Mouse (Mus musculus) embryonic facial prominence, embryonic 13.5 days (tissue): ENCODE measurements at regions not wholly inside any gene's neighbourhood (a gene's known extent, or its start where the extent isn't known, plus 50 kb on each side); places are given as distances from the start of the nearest gene placed in this dataset.

Experiments used
- ATAC-seq: fragments of 200-750 bp; cut with Nextera tagmentation; 2 replicates; pipeline ENCODE4 v1.8.0; 2017; ENCODE audit warnings: low read depth; ENCODE audit not compliant: insufficient number of reproducible peaks, insufficient read depth, low FRiP score, low TSS enrichment
- H3K27ac ChIP-seq: fragments of 300-500 bp; sonication (generic); 2 replicates; pipeline ENCODE4 v1.5.1; 2015; ENCODE audit warnings: moderate library complexity, mild to moderate bottlenecking, inconsistent platforms
- H3K27me3 ChIP-seq: fragments of 300-500 bp; sonication (generic); 2 replicates; pipeline ENCODE4 v1.6.1; 2015; ENCODE audit warnings: mild to moderate bottlenecking, inconsistent platforms
- H3K36me3 ChIP-seq: fragments of 300-500 bp; sonication (generic); 2 replicates; pipeline ENCODE4 v1.6.1; 2015; ENCODE audit warnings: mild to moderate bottlenecking, inconsistent platforms
- H3K4me1 ChIP-seq: fragments of 300-500 bp; sonication (generic); 2 replicates; pipeline ENCODE4 v1.6.1; 2015; ENCODE audit warnings: inconsistent platforms
- H3K4me2 ChIP-seq: fragments of 300-500 bp; sonication (generic); 2 replicates; pipeline ENCODE4 v1.6.1; 2015; ENCODE audit warnings: moderate library complexity, mild to moderate bottlenecking, inconsistent platforms
- H3K4me3 ChIP-seq: fragments of 300-500 bp; sonication (generic); 2 replicates; pipeline ENCODE4 v1.5.1; 2015; ENCODE audit warnings: mild to moderate bottlenecking, inconsistent platforms
- H3K9ac ChIP-seq: fragments of 300-500 bp; sonication (generic); 2 replicates; pipeline ENCODE4 v1.6.1; 2015; ENCODE audit warnings: mild to moderate bottlenecking, inconsistent platforms
- H3K9me3 ChIP-seq: fragments of 300-500 bp; sonication (generic); 2 replicates; pipeline ENCODE4 v1.6.1; 2016; ENCODE audit warnings: inconsistent platforms
- WGBS: fragments of 180-500 bp; shearing (Covaris S2); methylation state at CpG from one replicate; pipeline ENCODE4 v1.1.7; 2015; ENCODE audit warnings: mixed read lengths; 5-methylcytosine and 5-hydroxymethylcytosine counted together

- Histone ChIP-seq H3K4me3 (no peak overlapping the region), H3K27me3 (no peaks in the 10 kb centered on the region)
- no peak for ATAC-seq
These were observed 143.4 kb downstream of the Tmem161b start for GRCm38 (mm10) chr13:84365503-84365902.

GRCm38 (mm10) chr13:84366017-84366416 lies 143.9 kb downstream of the Tmem161b start:
- no peak overlapping the region for H3K9ac ChIP-seq
- H3K27me3 ChIP-seq, result no peaks in the 10 kb centered on the region
- no peak overlapping the region for H3K27ac ChIP-seq
- H3K4me3 ChIP-seq, result no peak overlapping the region
- ATAC-seq, result no peak
- H3K9me3 ChIP-seq, result no peaks in the 10 kb centered on the region
- H3K36me3 ChIP-seq, result no peaks in the 10 kb centered on the region
- H3K4me2 ChIP-seq, result no peak overlapping the region
- no peaks in the 10 kb centered on the region for H3K4me1 ChIP-seq

More at GRCm38 (mm10) chr13:84365503-84365902, 143.4 kb downstream of the Tmem161b start:
- no peak overlapping the region for H3K9ac ChIP-seq
- no peak overlapping the region for H3K4me2 ChIP-seq
- no peak overlapping the region for H3K27ac ChIP-seq
- no peaks in the 10 kb centered on the region for H3K9me3 ChIP-seq
- no peaks in the 10 kb centered on the region for H3K36me3 ChIP-seq
- no peaks in the 10 kb centered on the region for H3K4me1 ChIP-seq

GRCm38 (mm10) chr13:84366839-84367238 lies 144.7 kb downstream of the Tmem161b start:
- Histone ChIP-seq H3K4me2 (no peak overlapping the region), H3K9ac (no peak overlapping the region), H3K27ac (no peak overlapping the region), H3K27me3 (no peaks in the 10 kb centered on the region), H3K9me3 (no peaks in the 10 kb centered on the region), H3K4me1 (no peaks in the 10 kb centered on the region), H3K36me3 (no peaks in the 10 kb centered on the region), H3K4me3 (no peak overlapping the region)
- no peak for ATAC-seq
- 83% methylated on average over 1 of the region's 1 CpGs for WGBS

GRCm38 (mm10) chr13:84368225-84368624 lies 146.1 kb downstream of the Tmem161b start:
- no peaks in the 10 kb centered on the region for H3K36me3 ChIP-seq
- ATAC-seq, result no peak
- H3K9ac ChIP-seq, result no peak overlapping the region
- no peak overlapping the region for H3K27ac ChIP-seq
- no peak overlapping the region for H3K4me3 ChIP-seq
- no peaks in the 10 kb centered on the region for H3K9me3 ChIP-seq
- 78% methylated on average over 2 of the region's 2 CpGs for WGBS
- H3K27me3 ChIP-seq, result no peaks in the 10 kb centered on the region
- H3K4me2 ChIP-seq, result no peak overlapping the region
- H3K4me1 ChIP-seq, result no peaks in the 10 kb centered on the region

GRCm38 (mm10) chr13:84374711-84375257 lies 152.7 kb downstream of the Tmem161b start:
- 84% methylated on average over 4 of the region's 4 CpGs for WGBS
- no peak for ATAC-seq
- H3K27me3 ChIP-seq, result no peaks in the 10 kb centered on the region
- H3K4me1 ChIP-seq, result no peaks in the 10 kb centered on the region
- no peaks in the 10 kb centered on the region for H3K9me3 ChIP-seq
- H3K4me2 ChIP-seq, result no peak overlapping the region
- H3K36me3 ChIP-seq, result no peaks in the 10 kb centered on the region
- no peak overlapping the region for H3K4me3 ChIP-seq
- no peak overlapping the region for H3K9ac ChIP-seq
- no peak overlapping the region for H3K27ac ChIP-seq

DNA sequence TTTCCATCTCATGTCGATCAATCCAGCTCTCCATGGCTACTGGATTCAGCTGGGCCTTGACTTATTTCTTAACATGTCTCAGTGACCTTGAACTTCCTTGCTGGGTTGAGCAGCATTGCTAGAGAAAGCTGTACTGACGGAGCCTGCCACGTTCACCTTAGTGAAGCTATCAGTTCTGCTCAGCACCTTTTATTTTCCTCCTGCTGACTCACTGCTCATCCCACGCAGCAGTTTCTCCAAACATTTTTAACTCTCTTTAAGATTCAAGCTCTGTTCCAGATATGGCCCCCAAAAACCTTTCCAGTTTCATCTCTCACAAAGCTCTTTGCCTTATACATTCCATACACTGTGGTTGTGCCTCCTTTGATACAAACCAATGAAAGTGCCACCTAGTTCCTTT lies 153.8 kb downstream of the Tmem161b start:
- Histone ChIP-seq H3K27ac (no peak overlapping the region), H3K4me1 (no peaks in the 10 kb centered on the region), H3K27me3 (no peaks in the 10 kb centered on the region), H3K9ac (no peak overlapping the region), H3K9me3 (no peaks in the 10 kb centered on the region), H3K4me3 (no peak overlapping the region), H3K36me3 (no peaks in the 10 kb centered on the region), H3K4me2 (no peak overlapping the region)
- no peak for ATAC-seq
- WGBS, result 87% methylated on average over 4 of the region's 4 CpGs

DNA sequence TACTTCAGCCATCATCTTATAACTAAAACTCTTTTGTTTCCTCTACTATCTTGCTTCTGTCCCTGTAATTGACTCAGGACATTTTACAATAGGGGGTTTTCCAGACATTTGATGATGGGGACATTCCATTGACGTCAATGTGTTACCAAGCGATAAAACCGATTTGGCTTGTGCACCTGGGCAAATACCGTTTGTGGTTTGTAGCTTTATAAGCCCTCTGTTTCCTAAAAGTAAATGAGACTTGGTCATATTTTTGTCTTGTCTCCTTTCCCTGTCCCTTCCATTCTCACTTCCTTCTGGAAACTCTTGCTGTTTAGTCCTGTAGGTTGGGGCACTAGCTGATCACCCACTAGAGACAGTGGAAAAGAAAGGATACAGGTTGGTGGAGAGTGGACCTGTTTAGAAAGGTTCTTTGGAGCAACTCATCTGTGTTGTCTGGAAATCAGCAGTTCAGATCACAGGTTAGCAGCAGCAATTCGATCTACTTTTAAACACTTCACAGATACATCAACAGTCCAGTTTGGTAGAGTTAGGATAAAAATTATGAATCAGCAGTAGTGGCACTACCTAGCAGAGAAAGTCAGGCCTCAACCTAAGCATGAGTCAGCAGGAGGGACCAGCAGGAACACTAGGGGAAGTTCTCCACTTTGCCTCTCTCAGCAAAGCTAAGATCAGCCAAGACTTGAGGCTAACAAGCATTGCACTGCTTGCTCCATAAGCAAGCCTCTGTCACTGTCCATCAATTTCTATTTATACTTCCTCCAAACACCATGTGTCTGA lies 156.6 kb downstream of the Tmem161b start:
- Histone ChIP-seq H3K27ac (no peak overlapping the region), H3K9ac (no peak overlapping the region), H3K4me2 (no peak overlapping the region), H3K4me3 (no peak overlapping the region), H3K4me1 (no peaks in the 10 kb centered on the region), H3K9me3 (no peaks in the 10 kb centered on the region), H3K27me3 (no peaks in the 10 kb centered on the region), H3K36me3 (no peaks in the 10 kb centered on the region)
- 92% methylated on average over 5 of the region's 5 CpGs for WGBS
- no peak for ATAC-seq

DNA sequence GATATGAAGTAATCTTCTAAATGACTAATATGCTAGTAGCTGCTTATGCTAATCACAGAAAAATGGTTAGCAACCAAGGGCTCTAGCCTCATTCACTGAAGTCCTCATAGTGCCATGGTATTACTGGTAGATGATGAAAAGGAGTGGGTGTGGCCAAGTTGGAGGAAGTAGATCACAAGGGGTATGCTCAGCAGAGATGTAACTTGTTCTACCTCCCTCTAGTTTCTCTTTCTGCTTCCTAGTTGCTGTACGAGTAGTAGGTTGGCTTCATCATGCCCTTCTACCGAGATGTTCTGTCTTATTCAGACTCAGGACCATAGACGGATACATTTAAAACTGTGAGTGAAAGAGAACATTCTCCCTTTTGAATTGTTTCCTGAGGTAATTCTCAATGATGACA lies 169.5 kb downstream of the Tmem161b start:
- Histone ChIP-seq H3K9me3 (no peaks in the 10 kb centered on the region), H3K4me1 (no peaks in the 10 kb centered on the region), H3K9ac (no peak overlapping the region), H3K27me3 (no peaks in the 10 kb centered on the region), H3K4me3 (no peak overlapping the region), H3K27ac (no peak overlapping the region), H3K4me2 (no peak overlapping the region), H3K36me3 (no peaks in the 10 kb centered on the region)
- ATAC-seq, result no peak
- WGBS, result 89% methylated on average over 3 of the region's 3 CpGs

DNA sequence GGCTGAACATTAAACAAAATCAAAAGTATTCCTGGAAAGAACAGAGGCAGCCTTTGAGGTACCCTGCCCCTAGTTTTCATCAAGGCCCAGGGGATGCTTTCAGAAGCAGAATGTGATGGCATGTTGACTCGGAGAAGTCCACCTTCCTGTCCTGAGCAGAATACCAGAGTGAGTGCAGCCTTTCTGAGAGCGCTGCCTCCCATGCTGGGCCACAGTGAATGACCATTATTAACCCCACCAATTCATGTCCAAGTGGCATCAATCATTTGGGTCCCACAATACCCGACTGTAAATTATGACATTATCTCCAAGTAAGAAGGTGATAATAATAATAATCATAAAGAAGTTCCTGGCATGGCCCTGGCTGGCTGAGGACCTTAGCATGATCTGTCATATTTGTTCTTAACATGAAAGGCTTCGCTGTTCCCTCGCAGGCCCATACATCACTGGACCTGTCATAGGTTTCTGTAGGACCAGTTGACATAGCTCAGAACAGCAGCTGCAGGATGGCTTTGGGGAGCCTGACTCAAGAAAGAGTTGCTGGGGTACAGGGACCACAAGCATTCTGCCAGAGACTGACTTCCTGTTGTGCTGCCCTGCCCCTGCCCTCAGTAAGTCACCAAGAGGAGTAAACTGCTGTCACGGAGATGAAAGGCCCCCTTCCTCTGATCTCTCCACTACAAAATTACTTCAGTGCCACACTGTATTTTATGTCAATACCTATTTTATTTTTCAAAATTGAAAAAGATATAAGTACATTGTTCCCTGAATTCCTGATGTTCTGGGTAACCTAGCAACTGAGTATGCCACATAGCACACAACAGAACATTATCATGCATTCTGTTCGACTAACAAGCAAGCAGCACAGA lies 176.6 kb downstream of the Tmem161b start:
- Histone ChIP-seq H3K4me3 (no peak overlapping the region), H3K9me3 (no peaks in the 10 kb centered on the region), H3K4me1 (no peaks in the 10 kb centered on the region), H3K9ac (no peak overlapping the region), H3K27ac (no peak overlapping the region), H3K27me3 (no peaks in the 10 kb centered on the region), H3K4me2 (no peak overlapping the region), H3K36me3 (no peaks in the 10 kb centered on the region)
- no peak for ATAC-seq
- WGBS, result 66% methylated on average over 7 of the region's 7 CpGs

- no peak overlapping the region for H3K4me3 ChIP-seq
- no peaks in the 10 kb centered on the region for H3K9me3 ChIP-seq
- H3K4me2 ChIP-seq, result no peak overlapping the region
- ATAC-seq, result no peak
- H3K9ac ChIP-seq, result no peak overlapping the region
- H3K36me3 ChIP-seq, result no peaks in the 10 kb centered on the region
- 33% methylated on average over 3 of the region's 3 CpGs for WGBS
- H3K4me1 ChIP-seq, result no peaks in the 10 kb centered on the region
- H3K27me3 ChIP-seq, result no peaks in the 10 kb centered on the region
- H3K27ac ChIP-seq, result no peak overlapping the region
These were observed 177.5 kb downstream of the Tmem161b start for GRCm38 (mm10) chr13:84399345-84400170.

- Histone ChIP-seq H3K36me3 (no peaks in the 10 kb centered on the region), H3K27me3 (no peaks in the 10 kb centered on the region), H3K4me2 (no peak overlapping the region), H3K27ac (no peak overlapping the region), H3K9me3 (no peaks in the 10 kb centered on the region), H3K9ac (no peak overlapping the region), H3K4me1 (no peaks in the 10 kb centered on the region), H3K4me3 (no peak overlapping the region)
- ATAC-seq, result no peak
These were observed 178.9 kb downstream of the Tmem161b start for GRCm38 (mm10) chr13:84401006-84401405.
